Mouse (Mus musculus) urinary bladder, postnatal 4 days (tissue): ENCODE data around the gene Gm9008.
"Not testable (repeated sequence)": the region's sequence is repeated elsewhere in the genome, so short reads cannot be mapped to it uniquely, and the experiment has no call there.

Experiments
- DNase-seq, 2 experiments: peaks; one replicate each; pipeline ENCODE4 v3.0.0; 2021 to 2022; ENCODE audit warnings: low spot score in 2 of 2

Gene Gm9008

GRCm38 (mm10) chr6:76497054-76497835 is at the start of gene Gm9008:
Gene Gm9008, minus strand, starts transcription at chr6:76497784.
- not testable (repeated sequence) for DNase-seq

DNA sequence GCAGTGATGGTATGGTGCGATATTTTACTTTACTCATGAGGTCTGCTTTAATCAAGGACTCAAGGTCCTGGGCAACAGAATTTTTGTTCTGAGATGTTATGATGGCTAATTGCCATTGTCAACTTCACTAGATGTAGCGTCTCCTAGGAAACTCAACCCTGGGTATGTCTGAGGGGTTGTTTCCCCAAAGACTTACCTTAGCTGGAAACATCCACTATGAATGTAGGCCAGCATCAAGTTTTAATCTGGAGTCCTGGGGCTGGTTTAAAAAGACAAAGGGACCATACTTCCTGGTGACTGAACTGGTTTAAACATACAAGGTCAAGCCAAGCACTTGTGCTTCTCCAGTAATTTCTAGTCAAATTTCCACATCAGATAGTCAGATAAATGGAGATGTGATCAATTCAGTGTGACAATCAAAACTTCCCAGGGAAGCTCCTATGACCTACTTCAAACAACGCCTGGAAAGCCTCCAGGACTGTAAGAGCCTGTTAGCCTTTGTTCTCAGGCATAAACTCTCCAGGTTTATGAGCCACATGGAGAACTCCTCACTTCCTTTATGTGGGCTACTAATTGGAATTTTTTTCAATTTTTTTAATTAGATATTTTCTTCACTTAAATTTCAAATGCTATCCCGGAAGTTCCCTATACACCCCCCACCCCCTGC is 24.5 kb upstream of the Gm9008 start:
- no peak for DNase-seq

DNA sequence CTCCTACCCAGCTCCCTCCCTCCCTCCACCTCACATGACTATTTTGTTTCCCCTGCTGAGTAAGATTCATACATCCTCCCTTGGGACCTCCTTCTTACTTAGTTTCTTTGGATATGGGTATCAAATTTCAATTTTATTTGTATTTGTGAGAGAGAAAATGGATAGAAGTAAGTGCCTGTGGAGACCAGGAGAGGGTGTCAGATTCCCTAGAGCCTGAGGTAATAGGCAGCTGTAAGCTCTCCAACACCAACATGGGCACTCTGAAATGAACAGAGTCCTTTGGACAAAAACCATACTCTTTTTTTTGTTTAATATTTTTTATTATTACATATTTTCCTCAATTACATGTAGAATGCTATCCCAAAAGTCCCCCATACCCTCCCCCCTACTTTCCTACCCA is 12.6 kb upstream of the Gm9008 start:
- DNase-seq, result no peak

DNA sequence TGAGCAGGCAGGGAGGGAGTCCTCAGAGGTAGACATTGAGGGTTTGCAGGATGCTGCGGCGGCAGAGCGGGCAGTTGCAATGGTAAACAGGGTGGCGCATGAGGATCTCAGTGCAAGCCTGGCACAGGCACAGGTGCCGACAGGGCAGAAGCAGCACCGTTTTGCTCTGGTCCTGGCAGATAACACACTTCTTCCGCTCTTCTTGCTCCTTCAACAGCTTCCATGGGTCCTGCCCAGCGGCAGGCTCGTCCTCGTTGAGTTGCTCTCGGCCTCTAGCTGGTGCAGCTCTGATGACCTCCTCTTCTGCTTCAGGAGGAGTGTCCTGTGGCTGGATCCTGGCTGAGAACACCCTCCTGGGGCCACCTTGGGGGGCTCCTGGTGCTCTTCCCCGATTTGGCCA is 1.2 kb downstream of the Gm9008 start:
- DNase-seq, result not testable (repeated sequence)

- DNase-seq, result no peak
Observed at GRCm38 (mm10) chr6:76468194-76468593, 29.4 kb downstream of the Gm9008 start.
